Mouse (Mus musculus): ENCODE measurements at regions not wholly inside any gene's neighbourhood (a gene's known extent, or its start where the extent isn't known, plus 50 kb on each side); places are given as distances from the start of the nearest gene placed in this dataset.
A peak's percentile ranks its signal among the peaks of the same experiment; 100 is the strongest.

- Histone ChIP-seq H3K4me1 (ENCODE audit: control insufficient read depth, insufficient read depth, low read length) (no peaks in the 10 kb centered on the region), H3K9me3 (ENCODE audit: control insufficient read depth, low read length) (no peaks in the 10 kb centered on the region), H3K27me3 (replicated peaks; ENCODE audit: control insufficient read depth, insufficient read depth, low read length) (no peaks in the 10 kb centered on the region), H3K36me3 (ENCODE audit: control insufficient read depth, insufficient read depth, low read length) (no peaks in the 10 kb centered on the region), H3K9ac (ENCODE audit: low read depth, low read length) (no peak overlapping the region), H3K4me2 (ENCODE audit: low read depth, low read length) (no peak overlapping the region), H3K27ac (ENCODE audit: low read length) (no peak overlapping the region), H3K4me3 (ENCODE audit: low read length) (no peak overlapping the region)
- 5% methylated on average over 2 of the region's 2 CpGs for WGBS
- no peak for ATAC-seq
Observed at GRCm38 (mm10) chr1:55838168-55838567, 432.4 kb downstream of the Plcl1 start.

GRCm38 (mm10) chr1:55848806-55849205 is 443.1 kb downstream of the Plcl1 start:
- Histone ChIP-seq H3K27me3 (replicated peaks; ENCODE audit: control insufficient read depth, insufficient read depth, low read length) (no peaks in the 10 kb centered on the region), H3K9me3 (ENCODE audit: control insufficient read depth, low read length) (no peaks in the 10 kb centered on the region), H3K4me1 (ENCODE audit: control insufficient read depth, insufficient read depth, low read length) (no peaks in the 10 kb centered on the region), H3K4me2 (ENCODE audit: low read depth, low read length) (no peak overlapping the region), H3K36me3 (ENCODE audit: control insufficient read depth, insufficient read depth, low read length) (no peaks in the 10 kb centered on the region), H3K4me3 (ENCODE audit: low read length) (no peak overlapping the region), H3K9ac (ENCODE audit: low read depth, low read length) (no peak overlapping the region), H3K27ac (ENCODE audit: low read length) (no peak overlapping the region)
- no peak for ATAC-seq
- 84% methylated on average over 3 of the region's 3 CpGs for WGBS

GRCm38 (mm10) chr1:55852354-55852753 is 446.6 kb downstream of the Plcl1 start:
- H3K9me3 ChIP-seq (ENCODE audit: control insufficient read depth, low read length) = no peaks in the 10 kb centered on the region
- H3K27me3 ChIP-seq (replicated peaks; ENCODE audit: control insufficient read depth, insufficient read depth, low read length) = no peaks in the 10 kb centered on the region
- ATAC-seq = no peak; the same call in 1 of the 2 replicates
- H3K4me2 ChIP-seq (ENCODE audit: low read depth, low read length) = no peak overlapping the region
- H3K36me3 ChIP-seq (ENCODE audit: control insufficient read depth, insufficient read depth, low read length) = no peaks in the 10 kb centered on the region
- H3K27ac ChIP-seq (ENCODE audit: low read length) = no peak overlapping the region
- H3K4me3 ChIP-seq (ENCODE audit: low read length) = no peak overlapping the region
- H3K4me1 ChIP-seq (ENCODE audit: control insufficient read depth, insufficient read depth, low read length) = no peaks in the 10 kb centered on the region
- no peak overlapping the region for H3K9ac ChIP-seq (ENCODE audit: low read depth, low read length)

- WGBS = 76% methylated on average over 3 of the region's 3 CpGs
- H3K9ac ChIP-seq (ENCODE audit: low read depth, low read length) = no peak overlapping the region
- H3K27me3 ChIP-seq (replicated peaks; ENCODE audit: control insufficient read depth, insufficient read depth, low read length) = no peaks in the 10 kb centered on the region
- no peaks in the 10 kb centered on the region for H3K9me3 ChIP-seq (ENCODE audit: control insufficient read depth, low read length)
- no peak overlapping the region for H3K27ac ChIP-seq (ENCODE audit: low read length)
- ATAC-seq = no peak
- H3K4me1 ChIP-seq (ENCODE audit: control insufficient read depth, insufficient read depth, low read length) = no peaks in the 10 kb centered on the region
- H3K4me2 ChIP-seq (ENCODE audit: low read depth, low read length) = no peak overlapping the region
- no peaks in the 10 kb centered on the region for H3K36me3 ChIP-seq (ENCODE audit: control insufficient read depth, insufficient read depth, low read length)
- no peak overlapping the region for H3K4me3 ChIP-seq (ENCODE audit: low read length)
Observed at GRCm38 (mm10) chr1:55859113-55859512, 453.4 kb downstream of the Plcl1 start.

DNA sequence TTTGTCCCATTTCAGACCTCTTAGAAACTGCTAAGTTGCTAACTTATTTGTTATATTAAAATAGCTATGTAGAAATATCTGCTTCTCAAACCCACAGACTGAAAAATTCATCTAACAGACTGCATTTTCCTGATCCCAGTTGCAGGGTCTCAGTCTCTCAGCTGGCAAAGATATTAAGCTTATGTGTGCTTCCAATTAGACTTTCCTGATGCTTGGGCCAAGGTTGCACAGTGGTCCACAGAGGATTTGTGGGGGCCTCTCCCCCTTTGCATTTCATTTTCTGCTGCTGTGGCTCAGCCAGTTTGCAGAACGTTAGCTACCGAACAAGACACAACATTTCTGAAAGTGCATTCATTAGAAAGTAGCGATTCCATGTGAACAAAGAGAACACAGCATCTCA is 457.4 kb downstream of the Plcl1 start:
- H3K4me2 ChIP-seq (ENCODE audit: low read depth, low read length) = no peak overlapping the region
- no peaks in the 10 kb centered on the region for H3K9me3 ChIP-seq (ENCODE audit: control insufficient read depth, low read length)
- no peaks in the 10 kb centered on the region for H3K27me3 ChIP-seq (replicated peaks; ENCODE audit: control insufficient read depth, insufficient read depth, low read length)
- H3K27ac ChIP-seq (ENCODE audit: low read length) = no peak overlapping the region
- no peak for ATAC-seq
- no peak overlapping the region for H3K4me3 ChIP-seq (ENCODE audit: low read length)
- no peak overlapping the region for H3K9ac ChIP-seq (ENCODE audit: low read depth, low read length)
- 81% methylated on average over 3 of the region's 3 CpGs for WGBS
- no peaks in the 10 kb centered on the region for H3K4me1 ChIP-seq (ENCODE audit: control insufficient read depth, insufficient read depth, low read length)
- H3K36me3 ChIP-seq (ENCODE audit: control insufficient read depth, insufficient read depth, low read length) = no peaks in the 10 kb centered on the region

- Histone ChIP-seq H3K36me3 (ENCODE audit: control insufficient read depth, insufficient read depth, low read length) (no peaks in the 10 kb centered on the region), H3K27ac (ENCODE audit: low read length) (no peak overlapping the region)
Observed at GRCm38 (mm10) chr1:55865274-55865673, 459.6 kb downstream of the Plcl1 start.

DNA sequence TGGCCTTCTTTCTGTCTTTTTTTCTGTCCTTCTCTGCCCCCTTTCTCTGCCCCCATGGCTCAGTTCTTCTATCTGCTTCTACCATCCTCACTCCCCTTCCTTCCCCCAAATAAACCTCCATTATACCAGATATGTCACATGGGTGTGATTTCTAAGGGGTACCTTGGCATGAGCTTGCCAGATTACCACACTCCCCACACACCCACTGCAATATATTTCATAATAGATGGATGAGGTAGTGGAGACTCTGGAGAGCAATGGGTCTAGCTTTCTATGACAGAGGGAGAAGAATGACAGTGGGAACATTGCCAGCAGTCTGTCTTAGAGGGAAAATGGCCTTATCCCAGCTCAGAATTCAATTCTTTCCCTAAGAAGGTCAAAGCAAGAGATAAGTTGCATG is 461.0 kb downstream of the Plcl1 start:
- Histone ChIP-seq H3K36me3 (ENCODE audit: control insufficient read depth, insufficient read depth, low read length) (no peaks in the 10 kb centered on the region), H3K27ac (ENCODE audit: low read length) (no peak overlapping the region), H3K4me3 (ENCODE audit: low read length) (no peak overlapping the region), H3K4me2 (ENCODE audit: low read depth, low read length) (no peak overlapping the region), H3K27me3 (replicated peaks; ENCODE audit: control insufficient read depth, insufficient read depth, low read length) (no peaks in the 10 kb centered on the region), H3K9me3 (ENCODE audit: control insufficient read depth, low read length) (no peaks in the 10 kb centered on the region), H3K9ac (ENCODE audit: low read depth, low read length) (no peak overlapping the region), H3K4me1 (ENCODE audit: control insufficient read depth, insufficient read depth, low read length) (no peaks in the 10 kb centered on the region)
- no peak for ATAC-seq

More at GRCm38 (mm10) chr1:55865274-55865673, 459.6 kb downstream of the Plcl1 start:
- Histone ChIP-seq H3K4me1 (ENCODE audit: control insufficient read depth, insufficient read depth, low read length) (no peaks in the 10 kb centered on the region), H3K27me3 (replicated peaks; ENCODE audit: control insufficient read depth, insufficient read depth, low read length) (no peaks in the 10 kb centered on the region), H3K9me3 (ENCODE audit: control insufficient read depth, low read length) (no peaks in the 10 kb centered on the region), H3K4me2 (ENCODE audit: low read depth, low read length) (no peak overlapping the region), H3K9ac (ENCODE audit: low read depth, low read length) (no peak overlapping the region), H3K4me3 (ENCODE audit: low read length) (no peak overlapping the region)
- 57% methylated on average over 4 of the region's 4 CpGs for WGBS
- peak; percentile 58 for ATAC-seq

GRCm38 (mm10) chr1:55873583-55873982 is 467.9 kb downstream of the Plcl1 start:
- H3K36me3 ChIP-seq (ENCODE audit: control insufficient read depth, insufficient read depth, low read length) = no peaks in the 10 kb centered on the region
- H3K27me3 ChIP-seq (replicated peaks; ENCODE audit: control insufficient read depth, insufficient read depth, low read length) = no peaks in the 10 kb centered on the region
- H3K4me1 ChIP-seq (ENCODE audit: control insufficient read depth, insufficient read depth, low read length) = no peaks in the 10 kb centered on the region
- no peak overlapping the region for H3K4me2 ChIP-seq (ENCODE audit: low read depth, low read length)
- no peaks in the 10 kb centered on the region for H3K9me3 ChIP-seq (ENCODE audit: control insufficient read depth, low read length)
- 88% methylated on average over 4 of the region's 4 CpGs for WGBS
- no peak overlapping the region for H3K9ac ChIP-seq (ENCODE audit: low read depth, low read length)
- H3K4me3 ChIP-seq (ENCODE audit: low read length) = no peak overlapping the region
- no peak overlapping the region for H3K27ac ChIP-seq (ENCODE audit: low read length)
- ATAC-seq = no peak

GRCm38 (mm10) chr1:55874143-55874867 is 468.6 kb downstream of the Plcl1 start:
- H3K4me3 ChIP-seq (ENCODE audit: low read length) = no peak overlapping the region
- H3K27me3 ChIP-seq (replicated peaks; ENCODE audit: control insufficient read depth, insufficient read depth, low read length) = no peaks in the 10 kb centered on the region
- H3K36me3 ChIP-seq (ENCODE audit: control insufficient read depth, insufficient read depth, low read length) = no peaks in the 10 kb centered on the region
- H3K9ac ChIP-seq (ENCODE audit: low read depth, low read length) = no peak overlapping the region
- H3K9me3 ChIP-seq (ENCODE audit: control insufficient read depth, low read length) = no peaks in the 10 kb centered on the region
- 15% methylated on average over 7 of the region's 7 CpGs for WGBS
- ATAC-seq = peak; percentile 48
- H3K4me2 ChIP-seq (ENCODE audit: low read depth, low read length) = no peak overlapping the region
- H3K4me1 ChIP-seq (ENCODE audit: control insufficient read depth, insufficient read depth, low read length) = no peaks in the 10 kb centered on the region
- H3K27ac ChIP-seq (ENCODE audit: low read length) = no peak overlapping the region

DNA sequence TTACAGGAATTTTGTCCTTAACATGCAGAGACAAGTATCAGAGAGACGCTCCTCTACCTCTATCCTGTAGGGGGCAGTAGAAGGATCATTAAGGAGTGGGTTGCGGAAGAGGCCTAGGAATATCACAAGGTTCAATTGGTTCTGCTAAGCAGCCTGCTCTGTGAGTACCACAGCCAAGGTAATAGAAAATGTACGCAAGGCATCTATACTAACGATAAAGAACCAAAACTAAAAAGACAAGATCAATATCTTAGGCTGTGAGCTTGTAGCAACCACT is 469.1 kb downstream of the Plcl1 start:
- no peak for ATAC-seq
- no peaks in the 10 kb centered on the region for H3K27me3 ChIP-seq (replicated peaks; ENCODE audit: control insufficient read depth, insufficient read depth, low read length)
- H3K4me1 ChIP-seq (ENCODE audit: control insufficient read depth, insufficient read depth, low read length) = no peaks in the 10 kb centered on the region
- H3K9me3 ChIP-seq (ENCODE audit: control insufficient read depth, low read length) = no peaks in the 10 kb centered on the region
- H3K4me2 ChIP-seq (ENCODE audit: low read depth, low read length) = no peak overlapping the region
- 71% methylated on average over 4 of the region's 4 CpGs for WGBS
- no peaks in the 10 kb centered on the region for H3K36me3 ChIP-seq (ENCODE audit: control insufficient read depth, insufficient read depth, low read length)
- no peak overlapping the region for H3K9ac ChIP-seq (ENCODE audit: low read depth, low read length)
- no peak overlapping the region for H3K4me3 ChIP-seq (ENCODE audit: low read length)
- H3K27ac ChIP-seq (ENCODE audit: low read length) = no peak overlapping the region
